Comparison of ENCODE assay signal across 8 mouse cellular contexts in genomic region chr11:36001282-36001970, GRCm38 (mm10). TPM values are rescaled to one million over a fixed set of nuclear protein-coding genes. Genes with fewer than 3 reads are reported as not detected.
A peak's percentile ranks its signal among the peaks of the same experiment; 100 is the strongest.
DNase-seq lines count a peak whose midpoint lies in the region; ATAC-seq and TF ChIP-seq lines count a peak whose summit lies in the region.

No protein-coding gene starts in this region.

- peak; percentile 91 for ATAC-seq in embryonic facial prominence, embryonic 14.5 days (ENCODE audit: low read depth)
- ATAC-seq in heart, embryonic 11.5 days (replicated peaks; ENCODE audit: insufficient number of reproducible peaks, low FRiP score, low TSS enrichment) = peak; percentile 67
- ATAC-seq in kidney, embryonic 15.5 days (replicated peaks; ENCODE audit: low FRiP score) = peak; percentile 90
- ATAC-seq in limb, embryonic 15.5 days (ENCODE audit: insufficient number of reproducible peaks, low FRiP score, low TSS enrichment, low read depth) = peak; percentile 78
- peak; percentile 86 for ATAC-seq in stomach, embryonic 16.5 days (ENCODE audit: insufficient read depth, low FRiP score)

- no peak for TF ChIP-seq POLR2A in bone marrow, adult 2 months (IDR thresholded peaks at IDR 0.05; ENCODE audit: borderline replicate concordance, control insufficient read depth, low read depth, low read length)
- TF ChIP-seq POLR2A in myocyte (IDR thresholded peaks at IDR 0.05; ENCODE audit: insufficient read length, low read depth) = no peak

- peak; percentile 66 for DNase-seq in A20 (ENCODE audit: low read depth, low spot score)
- peak; percentile 96 for DNase-seq in embryonic facial prominence, embryonic 14.5 days (ENCODE audit: low spot score)

- no peaks in the 10 kb centered on the region; the same call in 1 of the 2 replicates for H3K4me1 ChIP-seq in bone marrow, adult 2 months (ENCODE audit: control insufficient read depth, insufficient read depth, low read length)
- H3K4me1 ChIP-seq in embryonic facial prominence, embryonic 14.5 days (ENCODE audit: control insufficient read depth, insufficient read depth, low read length) = no peaks in the 10 kb centered on the region
- H3K4me1 ChIP-seq in heart, embryonic 11.5 days (ENCODE audit: control insufficient read depth, insufficient read depth, low read length) = peaks cover 4% of the 10 kb centered on the region; the same call in 1 of the 2 replicates
- peaks cover 15% of the 10 kb centered on the region for H3K4me1 ChIP-seq in kidney, embryonic 15.5 days
- peaks cover 5% of the 10 kb centered on the region for H3K4me1 ChIP-seq in limb, embryonic 15.5 days
- H3K4me1 ChIP-seq in stomach, embryonic 16.5 days (ENCODE audit: control insufficient read depth, insufficient read depth, low read length) = no peaks in the 10 kb centered on the region

- 8% methylated on average over 28 of the region's 28 CpGs for WGBS in bone marrow, adult 2 months
- 6% methylated on average over 28 of the region's 28 CpGs for WGBS in embryonic facial prominence, embryonic 14.5 days
- WGBS in heart, embryonic 11.5 days (ENCODE audit: insufficient replicate concordance) = 5% methylated on average over 28 of the region's 28 CpGs
- WGBS in kidney, embryonic 15.5 days = 6% methylated on average over 28 of the region's 28 CpGs
- WGBS in limb, embryonic 15.5 days = 3% methylated on average over 28 of the region's 28 CpGs
- WGBS in stomach, embryonic 16.5 days = 6% methylated on average over 28 of the region's 28 CpGs

- no peaks in the 10 kb centered on the region for H3K36me3 ChIP-seq in embryonic facial prominence, embryonic 14.5 days (ENCODE audit: control insufficient read depth, insufficient read depth, low read length)
- H3K36me3 ChIP-seq in heart, embryonic 11.5 days (ENCODE audit: control insufficient read depth, insufficient read depth, low read length) = no peaks in the 10 kb centered on the region
- H3K36me3 ChIP-seq in kidney, embryonic 15.5 days = no peaks in the 10 kb centered on the region
- no peaks in the 10 kb centered on the region for H3K36me3 ChIP-seq in limb, embryonic 15.5 days
- H3K36me3 ChIP-seq in myocyte (ENCODE audit: control insufficient read depth, insufficient read depth) = no peaks in the 10 kb centered on the region
- no peaks in the 10 kb centered on the region for H3K36me3 ChIP-seq in stomach, embryonic 16.5 days (ENCODE audit: control insufficient read depth, insufficient read depth, low read length)

- peaks cover 21% of the 10 kb centered on the region for H3K27me3 ChIP-seq in embryonic facial prominence, embryonic 14.5 days (replicated peaks; ENCODE audit: control insufficient read depth, insufficient read depth, low read length)
- 0 out of 2 replicates have a peak, but pooled peaks cover 3% of the 10 kb centered on the region for H3K27me3 ChIP-seq in heart, embryonic 11.5 days (ENCODE audit: control insufficient read depth, insufficient read depth, low read length)
- H3K27me3 ChIP-seq in kidney, embryonic 15.5 days = peaks cover 40% of the 10 kb centered on the region
- H3K27me3 ChIP-seq in limb, embryonic 15.5 days = peaks cover 33% of the 10 kb centered on the region
- H3K27me3 ChIP-seq in myocyte (ENCODE audit: control insufficient read depth, insufficient read depth, insufficient read length) = no peaks in the 10 kb centered on the region
- H3K27me3 ChIP-seq in stomach, embryonic 16.5 days (ENCODE audit: control insufficient read depth, insufficient read depth, low read length) = peaks cover 4% of the 10 kb centered on the region; the same call in 1 of the 2 replicates

- TF ChIP-seq CTCF in bone marrow, adult 2 months (IDR thresholded peaks at IDR 0.05; ENCODE audit: control insufficient read depth, insufficient read depth, low read length) = peak; percentile 64

- H3K9ac ChIP-seq in embryonic facial prominence, embryonic 14.5 days (ENCODE audit: low read depth, low read length) = peak overlapping the region; percentile 10; the same call in 1 of the 2 replicates
- peak overlapping the region; percentile 39; the same call in 1 of the 2 replicates for H3K9ac ChIP-seq in heart, embryonic 11.5 days (ENCODE audit: low read depth, low read length)
- no peak overlapping the region for H3K9ac ChIP-seq in kidney, embryonic 15.5 days
- no peak overlapping the region for H3K9ac ChIP-seq in limb, embryonic 15.5 days
- H3K9ac ChIP-seq in stomach, embryonic 16.5 days (ENCODE audit: low read length) = no peak overlapping the region

- no peaks in the 10 kb centered on the region for H3K9me3 ChIP-seq in embryonic facial prominence, embryonic 14.5 days (ENCODE audit: control insufficient read depth, low read length)
- no peaks in the 10 kb centered on the region for H3K9me3 ChIP-seq in heart, embryonic 11.5 days (replicated peaks; ENCODE audit: control insufficient read depth, low read length)
- H3K9me3 ChIP-seq in kidney, embryonic 15.5 days (replicated peaks) = no peaks in the 10 kb centered on the region
- H3K9me3 ChIP-seq in limb, embryonic 15.5 days = no peaks in the 10 kb centered on the region
- no peaks in the 10 kb centered on the region for H3K9me3 ChIP-seq in stomach, embryonic 16.5 days (replicated peaks; ENCODE audit: control insufficient read depth, low read length)

- H3K4me3 ChIP-seq in bone marrow, adult 2 months (replicated peaks; ENCODE audit: control insufficient read depth, low read depth, low read length) = no peak overlapping the region
- H3K4me3 ChIP-seq in embryonic facial prominence, embryonic 14.5 days (ENCODE audit: low read depth, low read length) = peak overlapping the region; percentile 29
- peak overlapping the region; percentile 30 for H3K4me3 ChIP-seq in heart, embryonic 11.5 days (ENCODE audit: low read depth, low read length)
- peak overlapping the region; percentile 32 for H3K4me3 ChIP-seq in kidney, embryonic 15.5 days (replicated peaks)
- peak overlapping the region; percentile 19 for H3K4me3 ChIP-seq in limb, embryonic 15.5 days
- H3K4me3 ChIP-seq in myocyte = no peak overlapping the region
- H3K4me3 ChIP-seq in stomach, embryonic 16.5 days (replicated peaks; ENCODE audit: low read length) = peak overlapping the region; percentile 24

- no peak overlapping the region for H3ac ChIP-seq in myocyte (ENCODE audit: control insufficient read depth, insufficient read length)

- no peaks in the 10 kb centered on the region for H3K79me2 ChIP-seq in myocyte (ENCODE audit: control insufficient read depth, insufficient read depth)

- no peak overlapping the region for H3K27ac ChIP-seq in bone marrow, adult 2 months (ENCODE audit: control insufficient read depth, insufficient read depth, low read depth, low read length, poor library complexity)
- no peak overlapping the region for H3K27ac ChIP-seq in embryonic facial prominence, embryonic 14.5 days (replicated peaks; ENCODE audit: low read depth, low read length)
- no peak overlapping the region for H3K27ac ChIP-seq in heart, embryonic 11.5 days (ENCODE audit: low read depth, low read length)
- no peak overlapping the region for H3K27ac ChIP-seq in kidney, embryonic 15.5 days
- H3K27ac ChIP-seq in limb, embryonic 15.5 days = no peak overlapping the region
- no peak overlapping the region for H3K27ac ChIP-seq in stomach, embryonic 16.5 days (ENCODE audit: low read length)

- peak overlapping the region; percentile 50 for H3K4me2 ChIP-seq in embryonic facial prominence, embryonic 14.5 days (ENCODE audit: low read depth, low read length)
- H3K4me2 ChIP-seq in heart, embryonic 11.5 days = peak overlapping the region; percentile 65
- peak overlapping the region; percentile 62 for H3K4me2 ChIP-seq in kidney, embryonic 15.5 days
- H3K4me2 ChIP-seq in limb, embryonic 15.5 days = peak overlapping the region; percentile 50
- peak overlapping the region; percentile 73 for H3K4me2 ChIP-seq in myocyte (ENCODE audit: low read depth)
- H3K4me2 ChIP-seq in stomach, embryonic 16.5 days (ENCODE audit: low read depth, low read length) = peak overlapping the region; percentile 51

TF ChIP-seq in myocyte, 11 proteins besides CTCF, POLR2A, EP300 and RAD21:
- TF ChIP-seq POLR2AphosphoS2 (IDR thresholded peaks at IDR 0.05; ENCODE audit: insufficient read length, low read depth) (no peak), USF1 (IDR thresholded peaks at IDR 0.05; ENCODE audit: low read depth) (no peak), REST (IDR thresholded peaks at IDR 0.05; ENCODE audit: insufficient read depth, insufficient read length) (no peak), CEBPB (IDR thresholded peaks at IDR 0.05; ENCODE audit: insufficient read depth, poor library complexity, severe bottlenecking) (no peak), TCF3 (IDR thresholded peaks at IDR 0.05; ENCODE audit: insufficient read length, low read depth) (no peak), MYOG (IDR thresholded peaks at IDR 0.05; ENCODE audit: control insufficient read depth in 1 of 3, insufficient read depth in 1 of 3, insufficient read length in 2 of 3, low read depth in 2 of 3) (no peak), SRF (IDR thresholded peaks at IDR 0.05; ENCODE audit: control insufficient read depth, insufficient read length, low read depth) (no peak), E2F4 (IDR thresholded peaks at IDR 0.05; ENCODE audit: insufficient read depth) (no peak), TCF12 (IDR thresholded peaks at IDR 0.05; ENCODE audit: insufficient read depth, poor library complexity, severe bottlenecking) (no peak), MAX (IDR thresholded peaks at IDR 0.05; ENCODE audit: low read depth) (no peak), MYOD1 (IDR thresholded peaks at IDR 0.05; ENCODE audit: control insufficient read depth in 1 of 3, insufficient read length in 2 of 3, low read depth in 2 of 3) (no peak)

RNA-seq across cellular contexts. Expression of gene Wwc1, which starts 21.1 kb away (rescaled TPM):
- polyA plus RNA-seq in bone marrow, adult 2 months (2011; ENCODE audit: insufficient read depth, insufficient read length, low replicate concordance, missing spikeins) = 0.77 TPM in 1 of 2 replicates, not detected in the other
- polyA plus RNA-seq in embryonic facial prominence, embryonic 14.5 days (2014; fragmentation: Nextera tagmentation; extraction: Ambion mirVana) = 4.1 and 4.3 TPM in 2 replicates
- 2.5 and 2.9 TPM in 2 replicates for polyA plus RNA-seq in heart, embryonic 11.5 days (2014; fragmentation: Nextera tagmentation; extraction: Ambion mirVana)
- polyA plus RNA-seq in kidney, embryonic 15.5 days (2015; fragmentation: Nextera tagmentation; extraction: Ambion mirVana) = 6.9 and 7.1 TPM in 2 replicates
- polyA plus RNA-seq in limb, embryonic 15.5 days (2015; fragmentation: Nextera tagmentation; extraction: Ambion mirVana) = 6.0 TPM in 2 replicates
- 1.2 TPM for polyA plus RNA-seq in myocyte (2012; fragmentation: generic; extraction: Trizol)
- 5.0 and 5.8 TPM in 2 replicates for polyA plus RNA-seq in stomach, embryonic 16.5 days (2015; fragmentation: Nextera tagmentation; extraction: Ambion mirVana)

Comparison
In these comparisons a context has a peak if more than half of its experiments do, and no peak if none do; other contexts are left out.
1. H3K4me3 ChIP-seq: peak in embryonic facial prominence, embryonic 14.5 days (single experiment), heart, embryonic 11.5 days (single experiment), kidney, embryonic 15.5 days (single experiment), limb, embryonic 15.5 days (single experiment) and stomach, embryonic 16.5 days (single experiment); none in bone marrow, adult 2 months (single experiment) and myocyte (single experiment).
2. H3K9ac ChIP-seq: peak in embryonic facial prominence, embryonic 14.5 days (single experiment) and heart, embryonic 11.5 days (single experiment); none in kidney, embryonic 15.5 days (single experiment), limb, embryonic 15.5 days (single experiment) and stomach, embryonic 16.5 days (single experiment).
3. Peak in every context shown above with its lines, with median percentiles within 50 percentile points of each other: ATAC-seq and H3K4me2 ChIP-seq.